Mouse (Mus musculus): ENCODE data around the gene Taf3.

DNA sequence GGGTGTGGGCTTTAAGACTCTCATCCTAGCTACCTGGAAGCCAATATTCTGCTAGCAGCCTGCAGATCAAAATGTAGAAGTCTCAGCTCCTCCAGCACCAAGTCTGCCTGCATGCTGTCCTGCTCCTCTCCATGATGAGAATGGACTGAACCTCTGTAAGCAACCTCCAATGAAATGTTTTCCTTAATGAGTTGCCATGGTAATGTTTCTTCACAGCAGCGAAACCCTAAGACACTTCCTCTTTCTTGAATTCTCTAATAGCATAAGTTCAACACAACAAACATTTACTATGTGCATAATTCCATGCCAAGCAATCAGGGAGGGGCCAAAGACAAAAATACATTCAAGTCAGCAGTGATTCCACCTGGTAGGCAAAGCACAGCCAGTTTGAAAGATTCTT lies 82.8 kb downstream of the Taf3 start:
- TF ChIP-seq HCFC1 (IDR thresholded peaks at IDR 0.05; ENCODE audit: borderline replicate concordance, insufficient read depth, low read length) (no peak), ZC3H11A (IDR thresholded peaks at IDR 0.05; ENCODE audit: borderline replicate concordance, low read depth, low read length) (no peak), CHD2 (IDR thresholded peaks at IDR 0.05; ENCODE audit: low read depth, low read length) (no peak), ZNF384 (IDR thresholded peaks at IDR 0.05; ENCODE audit: low read depth, low read length) (no peak)

All from ES-E14 (cell line).